Mouse (Mus musculus): Measurements from ENCODE around the gene Sstr5. TPM values are rescaled to one million over a fixed set of nuclear protein-coding genes. Genes with fewer than 3 reads are reported as not detected.

Sstr5 gene
- total and polyA plus RNA-seq, 2 experiments = not detected

GRCm38 (mm10) chr17:25511876-25512275 lies 14.8 kb upstream of the Sstr5 start:
- TF ChIP-seq CTCF (IDR thresholded peaks at IDR 0.05; ENCODE audit: low read depth, low read length) (no peak), POLR2A (IDR thresholded peaks at IDR 0.05; ENCODE audit: extremely low read depth, insufficient read depth, low read length) (no peak)
- no peaks in the 10 kb centered on the region for H3K79me2 ChIP-seq (ENCODE audit: control insufficient read depth, insufficient read depth, low read length)
- H3K36me3 ChIP-seq (ENCODE audit: control insufficient read depth, insufficient read depth, low read length) = no peaks in the 10 kb centered on the region
- WGBS = 72% methylated on average over 3 of the region's 3 CpGs
- DNase-seq (ENCODE audit: extremely low read depth, low read depth, low spot score) = no peak
- no peak overlapping the region for H3K27ac ChIP-seq (replicated peaks; ENCODE audit: insufficient read depth, low read depth, low read length)
- H3K9ac ChIP-seq (ENCODE audit: low read depth, low read length) = no peak overlapping the region
- H3K4me3 ChIP-seq (ENCODE audit: insufficient read depth, low read depth, low read length) = no peak overlapping the region
- H3K4me1 ChIP-seq (ENCODE audit: control insufficient read depth, insufficient read depth, low read length) = no peaks in the 10 kb centered on the region
- H3K27me3 ChIP-seq (ENCODE audit: control insufficient read depth, insufficient read depth, low read length) = no peaks in the 10 kb centered on the region

GRCm38 (mm10) chr17:25510074-25510830 lies 13.2 kb upstream of the Sstr5 start:
- H3K36me3 ChIP-seq (ENCODE audit: control insufficient read depth, insufficient read depth, low read length) = no peaks in the 10 kb centered on the region
- H3K27ac ChIP-seq (replicated peaks; ENCODE audit: insufficient read depth, low read depth, low read length) = no peak overlapping the region
- no peak overlapping the region for H3K9ac ChIP-seq (ENCODE audit: low read depth, low read length)
- no peaks in the 10 kb centered on the region for H3K4me1 ChIP-seq (ENCODE audit: control insufficient read depth, insufficient read depth, low read length)
- H3K79me2 ChIP-seq (ENCODE audit: control insufficient read depth, insufficient read depth, low read length) = no peaks in the 10 kb centered on the region
- TF ChIP-seq POLR2A (IDR thresholded peaks at IDR 0.05; ENCODE audit: extremely low read depth, insufficient read depth, low read length) = no peak
- no peak for TF ChIP-seq CTCF (IDR thresholded peaks at IDR 0.05; ENCODE audit: low read depth, low read length)
- no peaks in the 10 kb centered on the region for H3K27me3 ChIP-seq (ENCODE audit: control insufficient read depth, insufficient read depth, low read length)
- no peak overlapping the region for H3K4me3 ChIP-seq (ENCODE audit: insufficient read depth, low read depth, low read length)
- 83% methylated on average over 10 of the region's 10 CpGs for WGBS
- no peak for DNase-seq (ENCODE audit: extremely low read depth, low read depth, low spot score)

GRCm38 (mm10) chr17:25508860-25509577 lies 11.9 kb upstream of the Sstr5 start:
- Histone ChIP-seq H3K4me3 (ENCODE audit: insufficient read depth, low read depth, low read length) (no peak overlapping the region), H3K9ac (ENCODE audit: low read depth, low read length) (no peak overlapping the region), H3K27me3 (ENCODE audit: control insufficient read depth, insufficient read depth, low read length) (no peaks in the 10 kb centered on the region), H3K36me3 (ENCODE audit: control insufficient read depth, insufficient read depth, low read length) (no peaks in the 10 kb centered on the region), H3K79me2 (ENCODE audit: control insufficient read depth, insufficient read depth, low read length) (no peaks in the 10 kb centered on the region), H3K4me1 (ENCODE audit: control insufficient read depth, insufficient read depth, low read length) (no peaks in the 10 kb centered on the region), H3K27ac (replicated peaks; ENCODE audit: insufficient read depth, low read depth, low read length) (no peak overlapping the region)
- TF ChIP-seq POLR2A (IDR thresholded peaks at IDR 0.05; ENCODE audit: extremely low read depth, insufficient read depth, low read length) = no peak
- TF ChIP-seq CTCF (IDR thresholded peaks at IDR 0.05; ENCODE audit: low read depth, low read length) = peak; percentile 25; the same call in 1 of the 2 replicates
- no peak for DNase-seq (ENCODE audit: extremely low read depth, low read depth, low spot score)
- WGBS = 60% methylated on average over 7 of the region's 7 CpGs

- H3K4me1 ChIP-seq (ENCODE audit: control insufficient read depth, insufficient read depth, low read length) = no peaks in the 10 kb centered on the region
- no peaks in the 10 kb centered on the region for H3K36me3 ChIP-seq (ENCODE audit: control insufficient read depth, insufficient read depth, low read length)
- DNase-seq (ENCODE audit: extremely low read depth, low read depth, low spot score) = peak; percentile 8
- H3K79me2 ChIP-seq (ENCODE audit: control insufficient read depth, insufficient read depth, low read length) = no peaks in the 10 kb centered on the region
- no peaks in the 10 kb centered on the region for H3K27me3 ChIP-seq (ENCODE audit: control insufficient read depth, insufficient read depth, low read length)
- no peak overlapping the region for H3K4me3 ChIP-seq (ENCODE audit: insufficient read depth, low read depth, low read length)
- H3K9ac ChIP-seq (ENCODE audit: low read depth, low read length) = no peak overlapping the region
- WGBS = 21% methylated on average over 3 of the region's 3 CpGs
- TF ChIP-seq POLR2A (IDR thresholded peaks at IDR 0.05; ENCODE audit: extremely low read depth, insufficient read depth, low read length) = no peak
- peak; percentile 84 for TF ChIP-seq CTCF (IDR thresholded peaks at IDR 0.05; ENCODE audit: low read depth, low read length)
- H3K27ac ChIP-seq (replicated peaks; ENCODE audit: insufficient read depth, low read depth, low read length) = no peak overlapping the region
Observed at GRCm38 (mm10) chr17:25507799-25508198, 10.7 kb upstream of the Sstr5 start.

- no peak overlapping the region for H3K4me3 ChIP-seq (ENCODE audit: insufficient read depth, low read depth, low read length)
- TF ChIP-seq POLR2A (IDR thresholded peaks at IDR 0.05; ENCODE audit: extremely low read depth, insufficient read depth, low read length) = no peak
- H3K4me1 ChIP-seq (ENCODE audit: control insufficient read depth, insufficient read depth, low read length) = no peaks in the 10 kb centered on the region
- H3K9ac ChIP-seq (ENCODE audit: low read depth, low read length) = no peak overlapping the region
- no peaks in the 10 kb centered on the region for H3K79me2 ChIP-seq (ENCODE audit: control insufficient read depth, insufficient read depth, low read length)
- no peak overlapping the region for H3K27ac ChIP-seq (replicated peaks; ENCODE audit: insufficient read depth, low read depth, low read length)
- H3K36me3 ChIP-seq (ENCODE audit: control insufficient read depth, insufficient read depth, low read length) = no peaks in the 10 kb centered on the region
- WGBS = 81% methylated on average over 4 of the region's 4 CpGs
- no peaks in the 10 kb centered on the region for H3K27me3 ChIP-seq (ENCODE audit: control insufficient read depth, insufficient read depth, low read length)
- no peak for DNase-seq (ENCODE audit: extremely low read depth, low read depth, low spot score)
Observed at GRCm38 (mm10) chr17:25502599-25502998, 5.5 kb upstream of the Sstr5 start.

GRCm38 (mm10) chr17:25482092-25482491 lies 15.0 kb downstream of the Sstr5 start:
- H3K27me3 ChIP-seq (ENCODE audit: control insufficient read depth, insufficient read depth, low read length) = no peaks in the 10 kb centered on the region
- no peak for DNase-seq (ENCODE audit: extremely low read depth, low read depth, low spot score)
- H3K9ac ChIP-seq (ENCODE audit: low read depth, low read length) = no peak overlapping the region
- 92% methylated on average over 6 of the region's 6 CpGs for WGBS
- H3K27ac ChIP-seq (replicated peaks; ENCODE audit: insufficient read depth, low read depth, low read length) = no peak overlapping the region
- no peaks in the 10 kb centered on the region for H3K36me3 ChIP-seq (ENCODE audit: control insufficient read depth, insufficient read depth, low read length)
- H3K4me3 ChIP-seq (ENCODE audit: insufficient read depth, low read depth, low read length) = no peak overlapping the region
- H3K4me1 ChIP-seq (ENCODE audit: control insufficient read depth, insufficient read depth, low read length) = no peaks in the 10 kb centered on the region
- TF ChIP-seq CTCF (IDR thresholded peaks at IDR 0.05; ENCODE audit: low read depth, low read length) (no peak), POLR2A (IDR thresholded peaks at IDR 0.05; ENCODE audit: extremely low read depth, insufficient read depth, low read length) (no peak)
- no peaks in the 10 kb centered on the region for H3K79me2 ChIP-seq (ENCODE audit: control insufficient read depth, insufficient read depth, low read length)

Data from liver, adult 2 months (tissue).